Comparison of ENCODE assay signal across 30 mouse cellular contexts in the genomic region with DNA sequence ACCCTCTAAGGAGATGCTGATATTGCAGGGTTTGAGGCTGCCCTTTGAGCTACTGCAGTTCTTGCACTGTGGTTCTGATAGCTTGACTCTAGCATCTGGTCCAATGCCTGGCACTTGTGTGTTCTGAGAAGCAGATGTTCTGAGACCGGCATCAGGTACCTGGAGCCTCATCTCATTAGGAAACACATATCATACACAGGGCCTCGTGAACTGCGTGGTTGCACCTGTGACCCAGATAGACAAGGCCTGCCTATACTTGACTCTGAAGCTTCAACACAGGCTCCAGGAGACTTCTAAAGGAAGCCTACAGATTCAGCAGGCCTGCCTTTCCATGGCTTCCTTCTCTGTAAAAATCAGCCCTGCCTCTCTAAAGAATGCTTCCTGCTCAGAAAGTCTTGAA. TPM values are rescaled to one million over a fixed set of nuclear protein-coding genes. Genes with fewer than 3 reads are reported as not detected.
DNase-seq lines count a peak whose midpoint lies in the region; ATAC-seq lines count a peak whose summit lies in the region.
"Had no signal": no experiment of that assay in that cellular context is flagged by ENCODE, and none has a peak within 500 bp of the region (broad histone marks: within the 10 kb centered on the region; RNA-seq: fewer than 3 reads in every experiment).

No protein-coding gene starts in this region.

- 0 out of 2 replicates have a peak overlapping the region, but pooled peaks have one; percentile 94 for H3K4me2 ChIP-seq in heart, embryonic 13.5 days
- H3K4me2 ChIP-seq in liver, embryonic 13.5 days = peak overlapping the region; percentile 97; the same call in 1 of the 2 replicates
- no peak overlapping the region for H3K4me2 ChIP-seq in liver, embryonic 12.5 days

- no peaks in the 10 kb centered on the region for H3K9me3 ChIP-seq in heart, embryonic 13.5 days
- no peaks in the 10 kb centered on the region for H3K9me3 ChIP-seq in liver, embryonic 13.5 days (replicated peaks)
- no peaks in the 10 kb centered on the region for H3K9me3 ChIP-seq in liver, embryonic 12.5 days (replicated peaks)
- H3K9me3 ChIP-seq: hindbrain, embryonic 13.5 days; limb, embryonic 15.5 days had no signal

- no peak overlapping the region; the same call in 1 of the 2 replicates for H3K9ac ChIP-seq in heart, embryonic 13.5 days
- H3K9ac ChIP-seq in liver, embryonic 13.5 days = no peak overlapping the region
- H3K9ac ChIP-seq in liver, embryonic 12.5 days = no peak overlapping the region
- H3K9ac ChIP-seq: hindbrain, embryonic 13.5 days; limb, embryonic 15.5 days; lung, embryonic 14.5 days had no signal

- WGBS in heart, embryonic 13.5 days = 90% methylated on average over 3 of the region's 3 CpGs
- 84% methylated on average over 3 of the region's 3 CpGs for WGBS in liver, embryonic 13.5 days (ENCODE audit: insufficient replicate concordance)
- 82% methylated on average over 3 of the region's 3 CpGs for whole genome bisulfite sequencing in liver, embryonic 12.5 days (ENCODE audit: insufficient replicate concordance)

- peaks cover 6% of the 10 kb centered on the region; the same call in 1 of the 2 replicates for H3K36me3 ChIP-seq in heart, embryonic 13.5 days
- H3K36me3 ChIP-seq in liver, embryonic 13.5 days = peaks cover 8% of the 10 kb centered on the region
- H3K36me3 ChIP-seq in liver, embryonic 12.5 days = peaks cover 16% of the 10 kb centered on the region; the same call in 1 of the 2 replicates
- H3K36me3 ChIP-seq: hindbrain, embryonic 13.5 days; limb, embryonic 15.5 days had no signal

- no peak overlapping the region for H3K27ac ChIP-seq in heart, embryonic 13.5 days (replicated peaks)
- no peak overlapping the region for H3K27ac ChIP-seq in liver, embryonic 13.5 days
- H3K27ac ChIP-seq in liver, embryonic 12.5 days = no peak overlapping the region
- H3K27ac ChIP-seq: gastrocnemius, adult 2 months; hindbrain, embryonic 13.5 days; limb, embryonic 15.5 days had no signal

- DNase-seq in heart, postnatal 25 days (ENCODE audit: low spot score) = no peak
- DNase-seq in liver, embryonic 13.5 days = no peak
- peak; percentile 60 to 82 for DNase-seq in thymus, adult 18-20 months
- peak; percentile 76 for DNase-seq in thymus, postnatal 25 days
- no peak for DNase-seq in layer of hippocampus, adult 9-11 months
- DNase-seq: adrenal gland, postnatal 25 days; cerebellum, adult 11-12 months; cerebellum, postnatal 25 days; embryo, embryonic 11 days; gastrocnemius, adult 2 months; heart, adult 11 months; lung, embryonic 14.5 days; lung, postnatal 4 days; right cerebral cortex, postnatal 14 days; spleen, adult 18-20 months had no signal

- no peaks in the 10 kb centered on the region for H3K27me3 ChIP-seq in heart, embryonic 13.5 days (replicated peaks)
- peaks cover 5% of the 10 kb centered on the region; the same call in 1 of the 2 replicates for H3K27me3 ChIP-seq in liver, embryonic 13.5 days
- no peaks in the 10 kb centered on the region; the same call in 1 of the 2 replicates for H3K27me3 ChIP-seq in liver, embryonic 12.5 days (replicated peaks)
- H3K27me3 ChIP-seq: CH12.LX; limb, embryonic 15.5 days had no signal

- no peak overlapping the region for H3K4me3 ChIP-seq in heart, embryonic 13.5 days
- H3K4me3 ChIP-seq in liver, embryonic 13.5 days (replicated peaks) = no peak overlapping the region
- no peak overlapping the region for H3K4me3 ChIP-seq in liver, embryonic 12.5 days
- H3K4me3 ChIP-seq: gastrocnemius, adult 2 months; hindbrain, embryonic 13.5 days; myocyte had no signal

- intact Hi-C loops in heart, postnatal 25 days (cut with DNase I) = no loop called here

- H3K4me1 ChIP-seq in heart, embryonic 13.5 days = peaks cover 59% of the 10 kb centered on the region
- peaks cover 49% of the 10 kb centered on the region for H3K4me1 ChIP-seq in liver, embryonic 13.5 days (replicated peaks)
- peaks cover 48% of the 10 kb centered on the region for H3K4me1 ChIP-seq in liver, embryonic 12.5 days

- no peak for ATAC-seq in heart, embryonic 13.5 days (ENCODE audit: extremely low read depth, insufficient number of reproducible peaks, low FRiP score, low TSS enrichment)
- no peak for ATAC-seq in liver, embryonic 13.5 days (ENCODE audit: low read depth)
- ATAC-seq in liver, embryonic 12.5 days = no peak
- ATAC-seq: intestine, embryonic 16.5 days had no signal

RNA-seq across cellular contexts. Expression of a gene that starts 1.5 kb away (rescaled TPM):
- 2.8 and 3.9 TPM in 2 replicates for polyA plus RNA-seq in heart, embryonic 13.5 days (2015; fragmentation: Nextera tagmentation; extraction: Ambion mirVana)
- total RNA-seq in heart, postnatal 25 days (2021) = under 1 TPM; 0.56 to 0.62 TPM
- 2.1 and 2.3 TPM in 2 replicates for polyA plus RNA-seq in liver, embryonic 13.5 days (2015; fragmentation: Nextera tagmentation; extraction: Ambion mirVana)
- polyA plus RNA-seq in liver, embryonic 12.5 days (2016; fragmentation: Nextera tagmentation; extraction: Ambion mirVana) = 3.4 and 3.8 TPM in 2 replicates

RNA-seq across cellular contexts. Expression of a gene that starts 23.7 kb away (rescaled TPM):
- polyA plus RNA-seq in heart, embryonic 13.5 days (2015; fragmentation: Nextera tagmentation; extraction: Ambion mirVana) = not detected in 2 replicates
- not detected for total RNA-seq in heart, postnatal 25 days (2021)
- not detected in 2 replicates for polyA plus RNA-seq in liver, embryonic 13.5 days (2015; fragmentation: Nextera tagmentation; extraction: Ambion mirVana)
- not detected in 2 replicates for polyA plus RNA-seq in liver, embryonic 12.5 days (2016; fragmentation: Nextera tagmentation; extraction: Ambion mirVana)
- total RNA-seq: adrenal gland, postnatal 25 days; CH12.LX; gastrocnemius, adult 2 months; layer of hippocampus, postnatal 14 days; left cerebral cortex, postnatal 10 days; MEL; neutrophil, adult 5-6 weeks had no signal
- polyA plus RNA-seq: embryonic facial prominence, embryonic 14.5 days; heart, embryonic 14.5 days; hindbrain, embryonic 13.5 days; intestine, embryonic 16.5 days; kidney, embryonic 14.5 days; large intestine, adult 2 months; limb, embryonic 15.5 days; lung, embryonic 14.5 days; myocyte had no signal

RNA-seq across cellular contexts. Expression of a gene that starts 30.7 kb away (rescaled TPM):
- 0.36 TPM in 1 of 2 replicates, not detected in the other for polyA plus RNA-seq in heart, embryonic 13.5 days (2015; fragmentation: Nextera tagmentation; extraction: Ambion mirVana)
- total RNA-seq in heart, postnatal 25 days (2021) = not detected
- not detected in 2 replicates for polyA plus RNA-seq in liver, embryonic 13.5 days (2015; fragmentation: Nextera tagmentation; extraction: Ambion mirVana)
- polyA plus RNA-seq in liver, embryonic 12.5 days (2016; fragmentation: Nextera tagmentation; extraction: Ambion mirVana) = not detected in 2 replicates
- total RNA-seq: adrenal gland, postnatal 25 days; CH12.LX; gastrocnemius, adult 2 months; layer of hippocampus, postnatal 14 days; left cerebral cortex, postnatal 10 days; MEL; neutrophil, adult 5-6 weeks had no signal
- polyA plus RNA-seq: embryonic facial prominence, embryonic 14.5 days; heart, embryonic 14.5 days; hindbrain, embryonic 13.5 days; intestine, embryonic 16.5 days; kidney, embryonic 14.5 days; lung, embryonic 14.5 days; myocyte had no signal

RNA-seq across cellular contexts. Expression of a gene that starts 40.5 kb away (rescaled TPM):
- polyA plus RNA-seq in heart, embryonic 13.5 days (2015; fragmentation: Nextera tagmentation; extraction: Ambion mirVana) = not detected in 2 replicates
- not detected for total RNA-seq in heart, postnatal 25 days (2021)
- polyA plus RNA-seq in liver, embryonic 13.5 days (2015; fragmentation: Nextera tagmentation; extraction: Ambion mirVana) = not detected in 2 replicates
- not detected in 2 replicates for polyA plus RNA-seq in liver, embryonic 12.5 days (2016; fragmentation: Nextera tagmentation; extraction: Ambion mirVana)
- total RNA-seq: adrenal gland, postnatal 25 days; CH12.LX; gastrocnemius, adult 2 months; layer of hippocampus, postnatal 14 days; left cerebral cortex, postnatal 10 days; MEL; neutrophil, adult 5-6 weeks had no signal
- polyA plus RNA-seq: embryonic facial prominence, embryonic 14.5 days; heart, embryonic 14.5 days; hindbrain, embryonic 13.5 days; intestine, embryonic 16.5 days; kidney, embryonic 14.5 days; limb, embryonic 15.5 days; lung, embryonic 14.5 days; myocyte had no signal

RNA-seq across cellular contexts. Expression of a gene that starts 45.7 kb away (rescaled TPM):
- polyA plus RNA-seq in heart, embryonic 13.5 days (2015; fragmentation: Nextera tagmentation; extraction: Ambion mirVana) = not detected in 2 replicates
- not detected for total RNA-seq in heart, postnatal 25 days (2021)
- not detected in 2 replicates for polyA plus RNA-seq in liver, embryonic 13.5 days (2015; fragmentation: Nextera tagmentation; extraction: Ambion mirVana)
- polyA plus RNA-seq in liver, embryonic 12.5 days (2016; fragmentation: Nextera tagmentation; extraction: Ambion mirVana) = not detected in 2 replicates
- total RNA-seq: adrenal gland, postnatal 25 days; CH12.LX; gastrocnemius, adult 2 months; layer of hippocampus, postnatal 14 days; left cerebral cortex, postnatal 10 days; MEL; neutrophil, adult 5-6 weeks had no signal
- polyA plus RNA-seq: embryonic facial prominence, embryonic 14.5 days; heart, embryonic 14.5 days; hindbrain, embryonic 13.5 days; intestine, embryonic 16.5 days; kidney, embryonic 14.5 days; large intestine, adult 2 months; limb, embryonic 15.5 days; lung, embryonic 14.5 days; myocyte had no signal

Comparison
In these comparisons a context has a peak if more than half of its experiments do, and no peak if none do; other contexts are left out.
1. DNase-seq: peak in thymus, adult 18-20 months (2 of 2) and thymus, postnatal 25 days (single experiment); none in heart, postnatal 25 days (single experiment), liver, embryonic 13.5 days (single experiment) and layer of hippocampus, adult 9-11 months (single experiment).